Mouse (Mus musculus) neural tube, embryonic 14.5 days (tissue): Measurements from ENCODE around the gene Slc35f6. TPM values are rescaled to one million over a fixed set of nuclear protein-coding genes. Genes with fewer than 3 reads are reported as not detected.

Experiments
- ATAC-seq: fragments of 200-750 bp; cut with Nextera tagmentation; 2 replicates; pipeline ENCODE4 v1.8.0; 2017; ENCODE audit warnings: low read depth, mild to moderate bottlenecking, moderate TSS enrichment, moderate library complexity
- H3K27ac ChIP-seq: fragments of 300-500 bp; sonication (generic); 2 replicates; pipeline ENCODE4 v1.5.1; 2014; ENCODE audit warnings: low read depth, mild to moderate bottlenecking, control low read depth, low read length, moderate library complexity, mixed read lengths
- H3K27me3 ChIP-seq: fragments of 300-500 bp; sonication (generic); 2 replicates; pipeline ENCODE4 v1.6.1; 2014; ENCODE audit warnings: low read length; ENCODE audit not compliant: control insufficient read depth, insufficient read depth
- H3K36me3 ChIP-seq: fragments of 300-500 bp; sonication (generic); 2 replicates; pipeline ENCODE4 v1.6.1; 2014; ENCODE audit warnings: low read length, mixed read lengths; ENCODE audit not compliant: control insufficient read depth, insufficient read depth
- H3K4me1 ChIP-seq: fragments of 300-500 bp; sonication (generic); 2 replicates; pipeline ENCODE4 v1.6.1; 2014; ENCODE audit warnings: low read length; ENCODE audit not compliant: control insufficient read depth, insufficient read depth
- H3K4me2 ChIP-seq: fragments of 300-500 bp; sonication (generic); 2 replicates; pipeline ENCODE4 v1.6.1; 2014; ENCODE audit warnings: mild to moderate bottlenecking, low read depth, low read length, control low read depth
- H3K4me3 ChIP-seq: fragments of 300-500 bp; sonication (generic); 2 replicates; pipeline ENCODE4 v1.5.1; 2014; ENCODE audit warnings: low read depth, low read length, control low read depth, mixed read lengths
- H3K9ac ChIP-seq: fragments of 300-500 bp; sonication (generic); replicated peaks from 2 replicates; pipeline ENCODE4 v1.6.1; 2014; ENCODE audit warnings: low read depth, mild to moderate bottlenecking, control low read depth, low read length, mixed read lengths
- H3K9me3 ChIP-seq: fragments of 300-500 bp; sonication (generic); 2 replicates; pipeline ENCODE4 v1.6.1; 2016; ENCODE audit warnings: low read length; ENCODE audit not compliant: control insufficient read depth
- WGBS: fragments of 180-500 bp; shearing (Covaris S2); extraction: QIAGEN DNeasy Blood & Tissue Kit; methylation state at CpG from one replicate; pipeline ENCODE4 v1.1.7; 2014; 5-methylcytosine and 5-hydroxymethylcytosine counted together
- polyA plus RNA-seq: library from polyadenylated mRNA; unstranded; fragments of >200 nt; fragmentation: Nextera tagmentation; extraction: Ambion mirVana; gene quantifications from 2 replicates; pipeline ENCODE4 v1.2.1, GENCODE M21; 2014

The Slc35f6 gene
- polyA plus RNA-seq, 1 experiment from 2014 or later, result 37.1 TPM

- H3K9ac ChIP-seq, result no peak overlapping the region
- H3K4me1 ChIP-seq, result no peaks in the 10 kb centered on the region
- peaks cover 25% of the 10 kb centered on the region for H3K36me3 ChIP-seq
- H3K4me3 ChIP-seq, result no peak overlapping the region
- no peaks in the 10 kb centered on the region for H3K27me3 ChIP-seq
- H3K9me3 ChIP-seq, result no peaks in the 10 kb centered on the region
- ATAC-seq, result no peak
- no peak overlapping the region for H3K4me2 ChIP-seq
- 90% methylated on average over 6 of the region's 6 CpGs for WGBS
- H3K27ac ChIP-seq, result no peak overlapping the region
Measured at GRCm38 (mm10) chr5:30655526-30656195, 7.9 kb downstream of the Slc35f6 start.

GRCm38 (mm10) chr5:30659042-30659441, 11.3 kb downstream of the Slc35f6 start:
- no peak overlapping the region for H3K4me2 ChIP-seq
- 86% methylated on average over 4 of the region's 4 CpGs for WGBS
- H3K9ac ChIP-seq, result no peak overlapping the region
- H3K27ac ChIP-seq, result no peak overlapping the region
- H3K36me3 ChIP-seq, result peaks cover 25% of the 10 kb centered on the region
- no peaks in the 10 kb centered on the region for H3K4me1 ChIP-seq
- no peak overlapping the region for H3K4me3 ChIP-seq
- ATAC-seq, result no peak
- H3K27me3 ChIP-seq, result no peaks in the 10 kb centered on the region
- no peaks in the 10 kb centered on the region for H3K9me3 ChIP-seq

GRCm38 (mm10) chr5:30660278-30660677, 12.5 kb downstream of the Slc35f6 start:
- Histone ChIP-seq H3K27me3 (no peaks in the 10 kb centered on the region), H3K36me3 (peaks cover 20% of the 10 kb centered on the region), H3K9me3 (no peaks in the 10 kb centered on the region), H3K9ac (no peak overlapping the region), H3K4me2 (no peak overlapping the region), H3K4me3 (no peak overlapping the region), H3K27ac (no peak overlapping the region), H3K4me1 (no peaks in the 10 kb centered on the region)
- 82% methylated on average over 1 of the region's 1 CpGs for WGBS
- no peak for ATAC-seq

- no peak for ATAC-seq
- Histone ChIP-seq H3K4me1 (no peaks in the 10 kb centered on the region), H3K4me3 (no peak overlapping the region), H3K27me3 (no peaks in the 10 kb centered on the region), H3K9ac (no peak overlapping the region), H3K27ac (no peak overlapping the region), H3K36me3 (peaks cover 17% of the 10 kb centered on the region), H3K9me3 (no peaks in the 10 kb centered on the region), H3K4me2 (no peak overlapping the region)
- 92% methylated on average over 5 of the region's 5 CpGs for WGBS
Measured at GRCm38 (mm10) chr5:30660813-30661212, 13.1 kb downstream of the Slc35f6 start.

GRCm38 (mm10) chr5:30665360-30665759, 17.6 kb downstream of the Slc35f6 start:
- H3K27me3 ChIP-seq, result no peaks in the 10 kb centered on the region
- no peak overlapping the region for H3K4me3 ChIP-seq
- no peak for ATAC-seq
- H3K27ac ChIP-seq, result no peak overlapping the region
- H3K4me2 ChIP-seq, result no peak overlapping the region
- H3K4me1 ChIP-seq, result no peaks in the 10 kb centered on the region
- H3K36me3 ChIP-seq, result no peaks in the 10 kb centered on the region
- 94% methylated on average over 9 of the region's 9 CpGs for WGBS
- H3K9ac ChIP-seq, result no peak overlapping the region
- H3K9me3 ChIP-seq, result no peaks in the 10 kb centered on the region

- H3K27ac ChIP-seq, result no peak overlapping the region
- ATAC-seq, result no peak
- H3K4me2 ChIP-seq, result peak overlapping the region; percentile 88
- H3K4me3 ChIP-seq, result peak overlapping the region; percentile 78
- H3K36me3 ChIP-seq, result no peaks in the 10 kb centered on the region
- no peaks in the 10 kb centered on the region for H3K27me3 ChIP-seq
- H3K9ac ChIP-seq, result no peak overlapping the region; the same call in 1 of the 2 replicates
- no peaks in the 10 kb centered on the region for H3K9me3 ChIP-seq
- H3K4me1 ChIP-seq, result no peaks in the 10 kb centered on the region
- 65% methylated on average over 6 of the region's 6 CpGs for WGBS
Measured at GRCm38 (mm10) chr5:30665968-30666367, 18.2 kb downstream of the Slc35f6 start.

- under 1% methylated on average over 40 of the region's 40 CpGs for WGBS
- no peaks in the 10 kb centered on the region for H3K4me1 ChIP-seq
- no peak within 1 kb of the TSS for H3K27ac ChIP-seq
- H3K27me3 ChIP-seq, result no peaks in the 10 kb centered on the region
- no peaks in the 10 kb centered on the region for H3K36me3 ChIP-seq
- ATAC-seq, result peak; percentile 98
- peak within 1 kb of the TSS; percentile 88 for H3K4me2 ChIP-seq
- no peaks in the 10 kb centered on the region for H3K9me3 ChIP-seq
- peak within 1 kb of the TSS; percentile 78 for H3K4me3 ChIP-seq
- peak within 1 kb of the TSS; percentile 68 for H3K9ac ChIP-seq
Measured at GRCm38 (mm10) chr5:30666391-30667195, 18.9 kb downstream of the Slc35f6 start, which contains the start of gene Cenpa. Cenpa (plus strand) TSS chr5:30666777.

GRCm38 (mm10) chr5:30667215-30667614, 19.5 kb downstream of the Slc35f6 start:
- ATAC-seq, result no peak
- no peak overlapping the region for H3K27ac ChIP-seq
- H3K36me3 ChIP-seq, result no peaks in the 10 kb centered on the region
- WGBS, result under 1% methylated on average over 13 of the region's 13 CpGs
- H3K4me1 ChIP-seq, result no peaks in the 10 kb centered on the region
- peak overlapping the region; percentile 88 for H3K4me2 ChIP-seq
- H3K4me3 ChIP-seq, result peak overlapping the region; percentile 78
- H3K9ac ChIP-seq, result peak overlapping the region; percentile 68
- H3K9me3 ChIP-seq, result no peaks in the 10 kb centered on the region
- no peaks in the 10 kb centered on the region for H3K27me3 ChIP-seq

GRCm38 (mm10) chr5:30667686-30668085, 20.0 kb downstream of the Slc35f6 start:
- H3K4me2 ChIP-seq, result peak overlapping the region; percentile 88
- peak overlapping the region; percentile 78 for H3K4me3 ChIP-seq
- ATAC-seq, result no peak
- 6% methylated on average over 3 of the region's 3 CpGs for WGBS
- H3K27ac ChIP-seq, result no peak overlapping the region
- H3K27me3 ChIP-seq, result no peaks in the 10 kb centered on the region
- no peaks in the 10 kb centered on the region for H3K9me3 ChIP-seq
- no peaks in the 10 kb centered on the region for H3K4me1 ChIP-seq
- no peaks in the 10 kb centered on the region for H3K36me3 ChIP-seq
- H3K9ac ChIP-seq, result peak overlapping the region; percentile 68; the same call in 1 of the 2 replicates
